17 mouse cellular contexts compared by ENCODE assay signal in the genomic region with DNA sequence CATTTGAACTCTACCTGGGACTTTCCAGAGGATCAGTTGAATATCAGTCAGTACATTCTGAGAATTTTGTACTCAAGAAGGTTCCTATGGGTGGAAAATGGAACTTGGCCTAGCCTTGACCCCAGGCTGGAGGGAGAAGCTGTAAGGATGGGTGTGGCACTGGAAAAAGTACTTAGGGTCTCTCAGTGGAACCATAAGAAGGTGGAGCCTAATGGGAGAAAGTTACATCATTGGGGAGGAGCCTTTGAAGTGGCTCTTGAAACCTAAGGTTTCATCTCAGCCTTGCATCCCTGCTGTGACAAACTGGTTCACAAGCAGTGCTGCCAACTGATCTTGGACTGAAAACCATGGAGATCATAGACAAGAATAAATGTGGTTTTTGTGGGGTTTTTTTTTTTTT.
"Had no signal": no experiment of that assay in that cellular context is flagged by ENCODE, and none has a peak within 500 bp of the region (broad histone marks: within the 10 kb centered on the region; RNA-seq: fewer than 3 reads in every experiment).

No protein-coding gene starts in this region.

- H3K36me3 ChIP-seq: midbrain, embryonic 10.5 days; midbrain, embryonic 12.5 days; neural tube, embryonic 13.5 days; neural tube, embryonic 15.5 days had no signal

- H3K27me3 ChIP-seq: midbrain, embryonic 12.5 days; neural tube, embryonic 13.5 days; neural tube, embryonic 15.5 days had no signal

- H3K4me3 ChIP-seq: midbrain, embryonic 10.5 days; midbrain, embryonic 12.5 days; myocyte; neural tube, embryonic 13.5 days; neural tube, embryonic 15.5 days had no signal

- DNase-seq: lung, embryonic 14.5 days; lung, postnatal 10 days; lung, postnatal 4 days; midbrain, embryonic 14.5 days; retina, postnatal 1 day; right cerebral cortex, adult 18-20 months; right cerebral cortex, postnatal 25 days; right cerebral cortex, postnatal 4 days; spleen, adult 18-20 months; thymus, adult 18-20 months; thymus, postnatal 14 days; thymus, postnatal 36 days had no signal

- H3K4me1 ChIP-seq: midbrain, embryonic 10.5 days; midbrain, embryonic 12.5 days; neural tube, embryonic 13.5 days; neural tube, embryonic 15.5 days had no signal

- H3K27ac ChIP-seq: midbrain, embryonic 10.5 days; midbrain, embryonic 12.5 days; neural tube, embryonic 13.5 days; neural tube, embryonic 15.5 days had no signal
